Mouse (Mus musculus) lung, postnatal 25 days (tissue): ENCODE data around the gene Adam1a.
"Not testable (repeated sequence)": the region's sequence is repeated elsewhere in the genome, so short reads cannot be mapped to it uniquely, and the experiment has no call there.

Source experiments
- DNase-seq: peaks from one replicate; pipeline ENCODE4 v3.0.0; 2022; ENCODE audit warnings: low spot score

Gene Adam1a

DNA sequence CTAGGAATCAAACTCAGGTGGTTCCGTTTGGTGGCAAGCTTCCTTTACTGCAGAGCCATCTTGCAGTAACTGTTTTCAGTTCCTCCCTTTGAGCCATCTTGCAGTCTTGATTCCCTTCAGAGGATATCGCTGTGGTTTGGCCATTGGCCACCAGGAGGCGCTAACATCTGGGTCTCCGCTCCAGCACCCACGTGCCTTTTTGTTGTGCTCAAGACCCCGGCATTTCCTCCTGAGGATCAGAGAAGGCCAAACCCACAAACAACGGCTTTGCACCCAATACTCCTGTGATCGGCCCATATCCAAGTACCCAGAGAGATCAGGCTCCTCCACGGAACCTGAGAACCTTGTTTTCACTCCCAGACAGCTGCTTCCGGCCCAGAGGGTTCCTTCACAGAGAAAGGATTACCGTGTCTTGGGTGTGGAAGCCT is 19.2 kb upstream of the Adam1a start:
- peak; percentile 90 for DNase-seq

DNA sequence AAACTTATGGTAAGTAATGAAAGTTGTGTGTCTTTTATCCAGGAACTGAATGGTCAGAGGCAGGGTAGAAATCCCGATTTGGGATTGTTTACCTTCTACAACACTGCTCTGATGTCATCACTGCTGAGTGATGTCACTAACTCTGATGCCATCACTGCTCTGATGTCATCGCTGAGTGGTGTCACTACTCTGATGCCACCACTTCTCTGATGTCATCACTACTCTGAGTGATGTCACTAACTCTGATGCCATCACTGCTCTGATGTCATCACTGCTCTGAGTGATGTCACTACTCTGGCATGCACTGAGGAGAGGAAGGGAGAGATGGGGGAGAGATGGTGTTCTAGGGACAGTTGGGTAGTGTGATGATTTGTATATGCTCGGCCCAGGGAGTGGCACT is 17.2 kb upstream of the Adam1a start:
- no peak for DNase-seq

DNA sequence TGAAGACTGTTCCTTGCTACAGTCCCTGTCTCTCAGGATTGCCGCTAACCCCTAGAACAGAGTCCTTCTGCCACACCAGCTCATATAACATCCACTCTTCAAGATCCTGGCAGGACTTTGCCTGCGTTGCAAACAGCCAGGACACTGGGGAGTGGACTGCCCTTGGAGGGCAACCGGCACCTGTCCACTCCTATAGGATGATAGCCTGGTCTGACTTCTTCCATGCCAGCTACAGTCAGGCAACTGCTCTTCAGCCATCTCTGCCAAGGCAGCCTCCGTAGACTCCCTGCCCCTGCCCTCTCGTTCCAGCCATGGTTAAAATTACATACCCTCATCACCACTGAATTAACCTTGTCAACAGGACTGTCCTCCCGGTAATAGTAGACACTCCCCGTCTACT is 3.9 kb upstream of the Adam1a start:
- DNase-seq: no peak

DNA sequence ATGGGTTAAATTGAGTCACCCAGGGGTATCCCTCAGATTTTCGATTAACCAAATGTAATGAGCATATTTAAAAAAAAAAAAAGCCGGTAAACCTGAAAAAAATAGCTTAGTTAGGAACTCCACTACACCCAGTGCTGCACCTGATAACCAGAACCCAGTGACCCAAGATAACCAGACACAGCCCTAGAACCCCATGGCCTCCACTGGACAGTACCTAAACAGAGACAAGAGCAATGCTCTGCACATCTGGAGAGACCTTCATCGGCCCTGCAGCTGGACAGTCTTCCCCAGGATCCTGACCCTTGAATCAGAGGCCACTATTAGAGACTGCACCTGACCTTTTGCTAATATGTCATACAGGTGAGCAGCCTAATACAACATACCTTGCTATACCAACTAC is 1.8 kb upstream of the Adam1a start:
- no peak for DNase-seq

DNA sequence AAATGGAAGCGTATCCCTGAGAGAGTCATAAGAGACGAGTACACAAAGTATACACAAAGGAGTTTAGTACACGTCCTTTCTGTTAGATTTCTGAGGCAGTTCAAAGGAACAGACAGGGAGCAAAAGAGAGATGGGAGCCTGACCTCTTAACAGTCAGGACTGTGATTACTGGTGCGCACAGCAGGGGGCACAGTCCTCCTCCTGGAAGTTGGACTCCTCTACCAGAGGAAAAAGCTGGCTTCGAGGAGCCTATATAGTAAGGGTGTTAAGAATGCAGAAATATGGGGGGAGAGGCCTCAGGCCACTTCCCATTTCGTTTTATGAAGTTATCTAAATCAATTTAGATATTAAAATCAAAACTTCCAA is 1.2 kb upstream of the Adam1a start:
- peak; percentile 50 for DNase-seq

DNA sequence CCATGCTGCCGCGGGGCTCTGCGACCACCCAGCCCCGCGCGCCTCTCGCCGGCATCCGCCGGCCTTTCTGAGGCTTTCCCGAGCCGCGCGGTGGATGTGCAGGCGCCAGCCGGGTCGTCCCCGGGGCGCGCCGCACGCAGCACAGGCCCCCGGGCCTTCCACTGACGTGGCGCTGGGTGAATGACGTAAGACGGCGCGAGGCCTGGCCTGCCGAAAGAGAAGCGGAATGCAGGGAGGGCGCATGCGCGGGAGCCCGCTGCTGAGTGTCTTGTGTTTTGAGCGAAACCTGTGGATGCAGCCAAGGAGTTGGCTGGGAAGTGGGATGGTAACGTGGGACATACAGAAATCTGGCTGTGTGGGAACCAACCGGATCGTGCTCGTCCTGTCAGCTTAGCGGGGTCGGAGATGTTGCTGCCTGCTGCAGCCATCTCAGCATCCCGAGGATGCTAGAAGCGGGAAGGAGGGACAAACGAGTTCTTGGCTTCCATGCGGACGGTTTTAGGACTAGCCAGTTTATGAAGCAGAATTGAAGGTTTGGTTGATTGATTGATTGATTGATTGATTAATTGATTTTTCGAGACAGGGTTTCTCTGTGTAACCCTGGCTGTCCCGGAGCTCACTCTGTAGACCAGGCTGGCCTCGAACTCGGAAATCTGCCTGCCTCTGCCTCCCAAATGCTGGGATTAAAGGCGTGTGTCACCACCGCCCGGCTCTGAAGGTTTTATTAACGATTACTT is 679 bp upstream of the Adam1a start, which contains the start of gene Mapkapk5:
Gene Mapkapk5, minus strand, starts transcription at position 113 of the 737 bp plus-strand sequence.
- DNase-seq: peak; percentile 96

DNA sequence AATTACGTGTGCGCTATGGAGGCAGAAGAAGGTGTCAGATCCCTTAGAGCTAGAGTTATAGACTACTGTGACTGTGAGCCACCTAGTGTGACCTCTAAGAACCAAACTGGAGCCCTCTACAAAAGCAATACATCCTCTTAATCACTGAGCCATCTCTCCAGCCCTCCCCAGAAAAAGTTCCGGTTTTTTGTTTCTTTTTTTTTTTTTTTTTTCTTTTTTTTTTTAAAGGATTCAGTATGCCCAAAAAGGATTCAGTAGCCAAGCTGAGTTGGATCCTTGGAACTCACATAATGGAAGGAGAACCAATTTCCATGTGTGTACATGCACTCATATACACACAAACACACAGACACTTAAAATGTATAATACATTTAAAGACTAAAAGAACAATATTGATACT is 1.9 kb downstream of the Adam1a start:
- DNase-seq: no peak

DNA sequence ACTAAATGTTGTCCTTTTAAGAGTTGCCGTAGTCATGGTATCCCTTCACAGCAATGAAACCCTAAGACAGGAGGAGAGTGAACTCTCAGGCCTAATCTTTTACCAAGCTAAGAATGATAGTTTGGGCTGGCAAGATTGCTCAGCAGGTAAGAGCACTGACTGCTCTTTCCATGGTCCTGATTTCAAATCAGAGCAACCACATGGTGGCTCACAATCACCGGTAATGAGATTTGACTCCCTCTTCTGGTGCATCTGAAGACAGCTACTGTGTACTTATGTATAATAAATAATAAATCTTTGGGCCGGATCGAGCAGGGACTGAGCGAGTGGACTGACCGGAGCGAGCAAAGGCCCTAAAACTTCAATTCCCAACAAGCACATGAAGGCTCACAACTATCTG is 4.0 kb downstream of the Adam1a start:
- no peak for DNase-seq

DNA sequence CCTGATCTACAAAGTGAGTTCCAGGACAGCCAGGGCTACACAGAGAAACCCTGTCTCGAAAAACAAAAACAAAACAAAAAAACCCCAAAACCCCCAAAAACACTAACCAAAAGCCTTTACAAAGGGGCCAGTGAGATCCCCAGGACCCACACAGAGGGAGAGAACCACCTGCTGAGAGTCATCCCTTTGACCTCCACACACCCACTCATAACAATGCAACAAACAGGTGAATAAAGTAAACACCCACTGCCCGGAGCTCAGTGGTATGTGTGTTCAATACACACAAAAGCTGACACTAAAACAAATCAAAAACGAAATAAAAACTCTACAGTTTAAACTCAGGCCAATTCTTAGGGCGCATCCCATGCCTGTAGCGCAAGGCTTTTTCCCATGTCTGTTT is 5.2 kb downstream of the Adam1a start:
- no peak for DNase-seq

DNA sequence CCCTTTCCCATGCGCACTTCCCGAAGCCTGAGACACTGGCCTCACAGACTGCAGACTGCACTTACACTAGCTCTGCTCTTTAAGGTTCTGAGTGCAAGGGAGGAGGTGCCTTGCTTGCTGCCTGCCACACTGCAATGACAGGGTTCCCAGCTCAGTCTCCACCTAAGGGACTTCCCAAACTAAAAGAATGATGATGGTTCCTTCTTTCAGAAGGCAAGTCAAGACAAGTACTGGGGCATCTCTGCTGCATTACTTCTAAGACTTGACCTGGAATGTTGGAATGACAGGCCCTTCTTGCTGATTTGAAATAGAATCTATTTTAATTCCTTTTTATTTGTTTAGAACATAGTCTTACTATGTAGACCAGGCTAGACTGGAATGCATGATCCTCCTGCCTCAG is 7.7 kb downstream of the Adam1a start:
- no peak for DNase-seq

DNA sequence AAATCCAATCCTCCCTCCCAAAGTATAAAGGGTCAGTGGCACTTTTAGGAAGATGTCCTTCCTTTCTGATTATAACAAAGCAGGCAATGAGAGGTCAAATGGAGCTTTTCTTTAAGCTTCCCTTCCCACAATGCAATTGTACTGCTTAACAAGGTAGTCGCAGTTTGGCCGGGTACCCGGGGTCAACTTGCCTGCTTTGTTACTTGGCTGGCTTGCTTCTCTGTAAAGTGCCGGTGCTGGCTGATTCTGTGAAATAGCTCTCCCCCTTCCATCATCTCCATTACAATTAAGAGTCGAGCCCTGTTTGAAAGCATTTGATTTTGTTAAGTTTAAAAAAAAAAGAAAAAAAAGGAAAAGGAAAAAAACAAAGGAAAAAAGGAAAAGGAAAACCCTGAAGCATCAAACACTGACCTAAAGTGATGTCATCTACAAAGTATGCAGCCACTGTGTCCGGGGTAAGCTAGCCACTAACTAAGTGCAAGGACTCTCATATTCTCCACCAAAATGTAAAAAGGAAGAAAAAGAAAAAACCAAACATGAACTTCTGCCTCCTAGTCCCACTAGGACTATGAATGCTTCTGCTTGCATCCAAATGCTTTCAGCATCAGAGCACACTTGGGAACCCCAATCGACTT is 8.2 kb downstream of the Adam1a start:
- DNase-seq: no peak

DNA sequence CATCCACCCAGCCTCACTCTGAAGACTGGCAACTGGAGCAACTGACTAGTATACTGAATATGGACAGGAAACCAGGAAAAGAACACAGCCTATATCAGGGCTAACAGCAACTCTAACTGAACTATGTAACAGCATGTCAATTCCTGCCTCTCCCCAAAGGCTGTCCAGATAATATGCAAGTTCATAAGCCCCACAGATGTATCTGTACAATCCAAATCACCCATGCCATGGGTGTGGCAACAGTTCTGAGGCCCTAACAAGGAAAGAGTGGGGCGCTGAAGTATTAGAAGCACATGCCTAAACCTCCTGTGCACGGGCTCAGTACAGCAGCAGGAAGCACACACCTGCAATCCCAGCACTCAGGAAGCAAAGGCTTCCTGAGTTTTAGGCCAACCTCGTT is 10.2 kb downstream of the Adam1a start:
- DNase-seq: no peak

DNA sequence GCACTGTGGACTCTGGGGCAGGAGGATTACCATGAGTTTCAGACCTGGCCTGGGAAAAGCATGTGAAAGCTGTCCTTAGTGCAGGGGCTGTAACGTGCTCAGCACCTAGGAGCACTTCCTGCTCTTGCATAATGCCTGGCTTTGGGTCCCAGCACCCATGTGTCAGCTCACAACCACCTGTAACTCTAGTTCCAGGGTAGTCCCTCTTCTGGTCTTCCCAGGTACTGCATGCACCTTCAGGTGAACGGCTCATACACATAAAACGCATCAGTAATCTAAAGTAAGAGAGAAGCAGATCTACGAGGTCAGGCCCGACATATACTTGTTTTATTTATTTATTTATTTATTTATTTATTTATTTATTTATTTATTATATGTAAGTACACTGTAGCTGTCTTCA is 10.8 kb downstream of the Adam1a start:
- DNase-seq: no peak

DNA sequence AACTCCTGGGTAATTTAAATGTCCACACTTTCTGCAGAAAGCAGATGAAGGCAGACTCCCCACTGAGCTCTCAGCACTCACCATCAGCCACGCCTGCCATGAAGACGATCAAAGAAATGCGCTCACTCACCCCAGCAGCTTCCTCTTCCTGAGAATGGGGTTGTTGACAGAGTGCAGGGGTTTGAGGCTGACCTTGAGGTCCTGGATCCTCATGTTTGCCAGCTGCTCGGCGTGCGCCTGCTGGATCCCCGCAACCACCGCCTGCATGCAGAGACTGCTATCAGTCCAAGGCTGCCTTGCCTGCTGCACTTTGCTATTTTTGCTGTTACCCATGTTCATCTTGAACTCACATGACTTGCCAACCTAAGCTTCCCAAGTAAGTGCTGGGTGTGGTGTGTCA is 18.3 kb downstream of the Adam1a start:
- no peak for DNase-seq

DNA sequence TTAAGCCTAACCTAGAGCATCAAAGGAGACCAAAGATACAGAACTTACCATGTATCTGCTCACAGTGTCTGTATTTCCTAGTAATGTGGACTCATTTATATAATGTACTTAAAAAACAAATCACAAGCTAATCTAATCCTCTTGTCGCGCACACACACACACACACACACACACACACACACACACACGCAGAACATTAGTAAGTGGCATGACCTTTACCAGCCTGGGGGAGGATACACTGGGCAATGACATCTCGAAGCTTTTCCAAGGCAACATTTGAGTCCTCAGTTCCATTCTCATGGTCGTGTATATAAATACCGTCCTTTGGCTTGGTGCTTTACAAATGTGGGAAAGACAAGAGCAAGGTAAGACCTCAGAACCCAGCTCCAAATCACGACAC is 18.8 kb downstream of the Adam1a start:
- no peak for DNase-seq

DNA sequence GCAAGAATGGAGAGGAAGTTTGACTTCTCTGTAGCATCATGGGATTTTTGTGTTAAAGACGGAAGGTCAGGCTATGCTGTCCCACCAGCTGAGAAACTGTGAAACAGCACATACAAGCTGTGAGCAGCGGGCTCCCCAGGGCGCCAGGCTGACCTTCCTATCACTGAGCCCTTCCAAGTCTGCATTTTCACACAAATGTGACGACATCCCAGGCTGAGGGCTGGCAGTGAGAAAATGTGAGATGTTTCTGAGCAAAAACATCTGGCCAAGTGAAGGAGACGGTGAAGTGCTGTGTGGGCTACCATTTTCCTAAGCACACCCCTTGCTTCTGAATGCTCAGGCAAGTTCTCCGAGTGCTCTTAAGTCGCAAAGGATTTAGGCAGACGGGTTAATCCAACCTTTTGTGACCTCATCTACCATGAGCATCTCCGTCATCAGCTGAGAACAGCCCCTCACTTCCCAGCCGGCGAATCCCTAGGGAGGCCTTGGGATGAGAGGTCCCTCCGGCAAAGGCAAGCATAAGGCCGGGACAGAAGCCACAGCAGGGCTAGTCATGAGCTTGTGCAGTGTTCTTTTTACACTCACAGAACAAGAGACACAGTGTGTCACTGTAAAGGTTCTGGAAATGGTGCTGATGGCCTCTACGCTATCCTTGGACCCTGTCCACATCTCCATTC is 19.4 kb downstream of the Adam1a start:
- DNase-seq: no peak

DNA sequence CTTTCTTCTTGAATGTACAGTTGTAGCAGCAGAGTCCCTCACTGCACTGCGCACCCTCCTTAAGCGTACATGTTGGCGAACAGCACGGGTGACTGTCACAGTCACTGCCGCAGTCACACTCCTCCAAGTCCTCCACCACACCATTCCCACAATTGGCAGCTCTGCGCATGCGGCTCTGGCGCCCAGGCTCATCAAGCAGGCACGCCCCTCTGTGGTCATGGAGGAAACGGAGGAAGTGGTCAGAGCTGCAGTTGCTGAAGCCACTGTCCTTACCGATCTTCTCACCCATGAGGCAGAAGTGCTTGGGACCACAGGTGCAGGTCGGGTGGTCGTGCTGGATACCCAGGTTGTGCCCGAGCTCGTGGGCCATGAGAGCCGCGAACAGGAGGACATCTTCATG is 25.5 kb downstream of the Adam1a start:
- DNase-seq: not testable (repeated sequence)

DNA sequence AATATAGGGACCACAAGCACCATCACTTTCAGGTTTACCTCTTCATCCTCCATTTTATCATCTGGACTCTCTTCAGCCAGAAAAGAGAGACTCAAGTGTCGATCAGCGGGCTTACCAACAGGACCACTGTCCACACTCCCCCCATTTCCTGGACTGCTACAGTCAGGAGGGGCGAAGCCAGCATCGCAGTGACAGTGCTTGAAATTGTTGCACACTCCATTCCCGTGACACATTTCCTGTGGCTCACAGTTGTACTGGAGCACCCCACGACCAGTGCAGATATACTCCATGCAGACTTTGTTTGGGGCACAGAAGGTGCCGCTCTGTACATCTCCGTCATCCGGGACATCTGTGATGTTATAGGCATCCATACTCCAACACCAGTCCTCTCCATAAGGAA is 26.3 kb downstream of the Adam1a start:
- no peak for DNase-seq

DNA sequence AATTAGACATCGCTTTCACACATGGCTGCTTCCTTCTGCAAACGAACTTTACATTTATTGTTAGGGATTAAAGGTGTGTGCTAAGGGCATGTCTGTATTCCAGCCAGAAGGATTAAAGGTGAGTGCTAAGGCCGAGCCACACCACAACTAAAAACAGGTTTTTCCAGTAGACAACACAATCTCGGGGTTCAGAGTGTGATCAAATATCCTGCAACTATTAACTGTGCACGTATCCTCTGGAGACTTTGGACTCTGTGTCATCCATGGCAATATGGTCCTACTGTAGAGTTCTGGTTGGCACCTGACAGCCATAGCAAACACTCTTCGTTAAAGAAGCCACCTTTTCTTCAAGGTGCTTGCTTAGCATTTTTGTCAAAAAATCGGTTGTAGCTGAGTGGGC is 35.3 kb downstream of the Adam1a start:
- DNase-seq: no peak

DNA sequence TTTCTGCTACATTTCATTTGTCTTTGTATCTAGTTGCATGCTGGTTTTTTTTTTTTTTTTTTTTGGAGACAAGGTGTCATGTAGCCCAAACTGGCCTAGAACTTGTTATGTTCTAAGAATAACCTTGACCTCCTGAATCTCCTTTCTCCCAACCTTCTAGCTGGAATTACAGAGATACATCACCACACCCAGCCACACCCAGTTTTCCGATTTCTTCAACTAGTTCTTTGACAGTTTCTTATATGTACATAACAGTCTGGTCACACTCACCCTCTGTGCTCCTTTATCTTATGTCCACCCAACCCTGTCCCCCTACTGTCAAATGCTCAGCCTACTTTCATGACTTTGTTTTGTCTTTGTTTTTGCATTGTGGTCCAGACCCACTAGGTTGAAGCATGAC is 38.4 kb downstream of the Adam1a start:
- DNase-seq: no peak

DNA sequence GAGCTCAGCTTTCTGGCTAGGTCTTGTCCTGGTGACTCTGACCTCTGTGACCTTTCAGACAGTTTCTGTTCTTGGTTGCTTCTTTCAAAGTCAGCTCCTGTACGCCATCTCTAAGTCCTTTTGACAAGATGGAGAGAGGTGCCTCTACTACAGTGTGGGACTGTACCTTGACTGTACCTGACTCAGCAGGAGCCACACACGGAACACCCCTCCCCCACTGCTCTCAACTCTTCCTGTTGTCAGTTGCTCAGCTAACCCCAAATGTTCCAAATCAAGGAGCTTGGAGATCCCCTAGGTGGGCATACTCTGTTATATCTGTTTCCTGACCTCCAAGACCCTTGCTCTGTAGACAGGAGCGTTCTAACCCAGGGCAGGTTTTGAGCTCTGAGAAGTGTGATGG is 42.1 kb downstream of the Adam1a start, which contains the start of gene Adam1b:
Gene Adam1b, minus strand, starts transcription at position 205 of the 400 bp plus-strand sequence.
- DNase-seq: no peak

DNA sequence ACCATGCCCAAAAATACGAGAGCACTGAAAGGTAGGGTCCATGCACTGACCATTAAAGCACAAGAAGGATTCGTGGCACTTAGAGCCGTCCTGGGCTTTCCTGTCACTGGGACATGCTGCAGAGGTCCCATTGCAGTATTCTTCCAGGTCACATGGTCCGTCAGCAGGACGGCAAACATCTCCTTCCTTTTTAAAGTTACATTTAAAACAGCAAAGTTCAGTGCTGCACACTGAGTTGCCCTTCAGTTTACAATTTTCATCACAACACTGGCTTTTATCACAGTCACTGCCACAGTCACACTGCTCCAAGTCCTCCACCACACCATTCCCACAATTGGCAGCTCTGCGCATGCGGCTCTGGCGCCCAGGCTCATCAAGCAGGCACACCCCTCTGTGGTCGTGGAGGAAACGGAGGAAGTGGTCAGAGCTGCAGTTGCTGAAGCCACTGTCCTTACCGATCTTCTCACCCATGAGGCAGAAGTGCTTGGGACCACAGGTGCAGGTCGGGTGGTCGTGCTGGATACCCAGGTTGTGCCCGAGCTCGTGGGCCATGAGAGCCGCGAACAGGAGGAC is 43.8 kb downstream of the Adam1a start:
- not testable (repeated sequence) for DNase-seq

DNA sequence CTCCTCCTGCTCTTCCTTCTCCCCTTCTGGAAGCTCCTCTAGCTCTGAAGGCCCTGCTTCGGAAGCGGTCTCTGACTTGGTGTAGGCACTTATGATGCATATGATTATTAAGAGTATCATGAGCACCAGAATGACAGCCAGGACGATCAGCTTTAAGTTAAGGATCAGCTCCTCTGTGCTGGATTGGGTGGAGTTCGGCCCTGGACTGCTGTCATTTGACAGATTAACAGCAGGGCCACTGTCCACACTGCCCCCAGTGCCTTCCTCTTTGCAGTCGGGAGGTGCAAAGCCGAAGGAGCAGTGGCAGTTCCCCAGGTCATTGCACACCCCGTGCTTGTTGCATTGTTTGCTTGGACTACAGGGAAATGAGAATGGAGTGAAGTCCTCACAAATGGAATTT is 44.6 kb downstream of the Adam1a start:
- no peak for DNase-seq
